Mouse (Mus musculus) lung, adult 2 months (tissue): ENCODE data around the gene Ankrd28.

Experiments used
- CTCF ChIP-seq: fragments of 200-500 bp; IDR thresholded peaks from 2 replicates; pipeline ENCODE4 v1.5.1; 2011; ENCODE audit warnings: mild to moderate bottlenecking, low read length, control low read depth; ENCODE audit not compliant: insufficient read depth
- POLR2A ChIP-seq: fragments of 200-500 bp; IDR thresholded peaks from 2 replicates; pipeline ENCODE4 v1.6.1; 2011; ENCODE audit warnings: low read depth, mild to moderate bottlenecking, control low read depth, low read length, borderline replicate concordance; ENCODE audit errors: extremely low read depth

DNA sequence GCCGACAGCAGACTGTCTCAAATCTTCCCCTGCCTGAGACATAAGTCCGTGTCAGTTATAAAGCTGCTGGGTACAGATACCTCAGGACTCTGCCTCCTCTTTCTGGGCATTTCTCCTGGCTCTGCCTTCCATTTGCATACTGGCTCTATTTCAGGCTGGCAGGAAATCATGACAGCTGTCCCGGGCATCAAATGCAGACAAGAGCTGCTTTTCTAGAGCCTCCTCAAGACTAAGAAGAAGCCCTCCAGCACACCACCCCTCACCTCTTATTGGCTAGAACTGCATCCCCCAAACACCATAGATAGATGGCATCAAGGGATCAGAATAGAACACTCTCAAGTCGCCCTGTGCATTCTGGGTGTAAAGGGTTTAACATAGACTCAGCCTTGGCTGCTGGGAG, 24.2 kb upstream of the Ankrd28 start:
- TF ChIP-seq CTCF, result no peak
- no peak for TF ChIP-seq POLR2A
